Mouse (Mus musculus) cerebellum, postnatal 25 days (tissue): ENCODE results near the gene Samd15.
"Not testable (repeated sequence)": the region's sequence is repeated elsewhere in the genome, so short reads cannot be mapped to it uniquely, and the experiment has no call there.

Experiments used
- DNase-seq, 2 experiments: peaks; one replicate each; pipeline ENCODE4 v3.0.0; 2021; ENCODE audit warnings: mixed read lengths in 2 of 2

The Samd15 gene

DNA sequence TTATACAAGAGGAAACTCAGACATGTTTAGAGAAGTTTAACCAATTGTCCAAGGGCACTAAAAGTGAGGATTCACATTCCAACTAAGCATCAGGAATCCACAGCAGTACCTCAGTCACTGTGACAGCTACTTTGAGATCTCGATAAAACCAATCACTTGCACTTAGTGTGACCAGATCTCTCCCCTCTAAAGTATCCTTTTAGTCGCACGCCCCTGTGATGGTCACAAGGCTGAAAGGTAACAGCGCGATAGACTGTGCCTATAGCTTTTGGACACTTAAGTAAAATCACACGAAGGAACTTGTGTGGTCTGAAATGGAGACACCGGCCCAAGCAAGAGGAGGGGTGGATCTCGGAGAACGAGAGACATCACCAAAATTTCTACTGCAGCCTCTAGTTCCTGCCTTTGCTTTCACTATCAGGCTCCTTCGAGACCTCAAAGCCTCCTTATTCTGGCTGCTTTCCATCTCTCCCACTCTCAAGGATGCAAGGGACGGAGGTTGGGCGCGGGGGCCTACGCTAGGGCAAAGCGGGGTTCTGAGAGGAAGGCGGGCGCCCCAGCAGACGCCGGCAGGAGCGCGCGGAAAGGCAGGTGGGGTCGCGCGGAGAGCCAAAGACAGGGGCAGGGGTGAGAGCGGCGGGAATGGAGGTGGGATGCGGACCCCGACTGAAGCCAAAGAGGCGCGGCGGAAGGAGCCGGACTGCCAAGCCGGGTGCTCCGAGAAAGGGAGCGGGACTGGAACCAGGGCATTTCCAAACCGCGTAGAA lies at the start of gene Samd15:
Gene Samd15, plus strand, starts transcription at position 518 of the 767 bp plus-strand sequence.
- DNase-seq: peak; percentile 53 to 59

GRCm38 (mm10) chr12:87154448-87154847 lies 45.1 kb upstream of the Samd15 start:
- not testable (repeated sequence) for DNase-seq

GRCm38 (mm10) chr12:87157361-87157760 lies 42.2 kb upstream of the Samd15 start:
- DNase-seq: no peak

- no peak for DNase-seq
Measured at GRCm38 (mm10) chr12:87158099-87158498, 41.4 kb upstream of the Samd15 start.

DNA sequence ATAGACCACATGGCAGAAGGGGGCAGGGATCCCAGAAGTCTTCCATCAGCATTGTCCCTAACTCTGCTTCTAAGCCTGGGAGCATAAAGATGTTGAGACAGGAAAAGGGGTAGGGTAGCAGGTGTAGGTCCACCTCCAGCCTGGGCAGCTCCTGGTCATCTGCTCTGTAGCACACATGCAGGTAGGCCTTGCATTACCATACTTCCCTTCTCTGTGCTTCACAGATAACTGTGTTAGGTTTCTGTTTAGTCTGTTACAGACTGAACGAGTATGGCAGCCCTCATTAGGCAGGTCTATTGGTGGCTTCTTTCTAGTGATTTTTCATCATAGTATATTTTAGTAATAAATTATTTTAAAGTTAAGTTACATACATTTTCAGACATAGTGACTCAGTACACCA lies 39.2 kb upstream of the Samd15 start:
- DNase-seq: no peak

DNA sequence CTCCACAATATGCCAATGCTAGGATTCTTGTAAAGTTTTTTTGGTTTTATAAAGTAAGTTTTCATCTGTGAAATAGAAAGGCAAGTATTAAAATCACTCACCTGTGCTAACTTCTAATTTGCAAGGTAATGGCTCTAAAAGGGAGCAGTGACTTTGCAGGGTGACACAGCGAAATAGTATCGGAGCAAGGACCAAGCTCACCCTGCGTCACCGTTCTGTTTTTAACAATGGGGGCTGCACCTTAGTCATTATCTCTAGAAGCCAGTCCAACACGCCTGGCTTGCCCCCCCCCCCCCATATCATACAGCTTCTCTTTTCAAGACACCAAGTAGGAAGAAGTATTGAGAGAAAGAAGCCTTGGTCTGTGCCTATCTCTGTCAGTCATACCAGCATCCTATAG lies 38.7 kb upstream of the Samd15 start:
- DNase-seq: no peak

DNA sequence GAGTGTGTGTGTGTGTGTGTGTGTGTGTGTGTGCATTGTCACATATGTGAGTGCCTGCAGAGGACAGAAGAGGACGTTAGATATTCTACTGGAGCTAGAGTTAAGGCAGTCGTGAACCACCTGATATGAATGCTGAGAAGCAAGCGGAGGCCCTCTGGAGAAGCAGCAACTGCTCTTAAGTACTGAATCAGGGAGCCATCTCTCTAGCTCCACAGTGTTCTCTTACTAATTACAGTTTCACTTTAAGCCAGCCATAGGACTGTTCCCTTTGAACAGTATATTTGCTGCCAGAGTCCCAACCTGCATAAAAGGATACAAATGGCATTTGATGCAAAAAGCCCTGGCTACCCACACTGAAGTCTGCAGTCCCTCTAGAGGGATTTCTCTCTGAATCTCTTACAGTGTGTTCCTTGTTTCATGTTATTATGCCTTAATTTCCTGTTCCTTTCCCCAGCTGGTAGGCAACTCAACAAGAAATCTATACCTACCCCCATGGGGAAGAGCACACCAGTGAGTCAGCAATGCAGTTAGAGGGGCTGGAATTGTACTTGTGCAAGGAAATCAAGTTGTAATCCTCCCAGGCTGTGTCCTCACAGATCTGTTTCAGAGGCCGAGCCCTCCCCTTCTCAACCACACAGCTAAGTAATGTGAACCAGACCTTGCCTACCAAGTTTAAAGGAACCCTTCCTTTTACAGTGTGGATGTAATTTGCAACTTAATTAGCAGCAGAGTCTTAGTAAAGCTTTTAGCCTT lies 24.2 kb upstream of the Samd15 start:
- no peak for DNase-seq

DNA sequence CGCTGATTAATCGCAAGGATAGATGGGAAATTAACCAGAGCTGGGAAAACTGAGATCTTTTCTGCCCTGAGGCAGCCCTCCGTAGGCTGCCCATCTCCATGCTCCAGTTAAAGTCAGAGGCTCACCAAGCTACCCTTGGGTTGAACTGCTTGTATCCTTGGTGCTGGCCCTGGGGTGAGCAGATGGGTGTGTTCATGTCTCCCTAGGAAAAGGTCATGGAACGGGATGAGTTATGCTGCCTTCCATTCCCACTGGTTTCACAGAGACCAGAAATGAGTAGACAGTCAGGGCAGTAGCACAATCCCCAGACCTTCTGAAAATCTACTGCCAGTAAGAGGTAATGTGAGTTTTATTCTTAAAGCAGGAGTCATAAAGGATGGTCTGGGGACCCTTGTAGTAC lies 21.9 kb upstream of the Samd15 start:
- DNase-seq: no peak

DNA sequence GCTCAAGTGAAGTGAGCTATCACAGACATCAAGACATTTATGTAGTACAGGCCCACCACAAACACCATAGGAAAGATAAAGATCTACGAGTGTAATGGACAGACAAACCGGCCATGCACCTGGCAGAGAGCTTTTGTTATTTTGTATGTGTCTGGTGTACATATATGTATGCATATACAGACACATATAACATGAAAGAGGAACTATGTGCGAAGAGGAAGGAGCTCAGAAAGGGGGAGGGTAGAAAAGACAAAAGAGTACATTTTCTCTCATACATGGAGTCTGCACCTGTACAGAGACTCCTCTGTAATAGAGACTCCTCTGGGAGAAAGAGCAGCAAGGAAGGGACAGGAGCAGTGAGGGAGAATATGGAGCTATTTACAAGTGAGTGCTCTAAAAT lies 6.5 kb upstream of the Samd15 start:
- no peak for DNase-seq

GRCm38 (mm10) chr12:87195069-87195468 lies 4.5 kb upstream of the Samd15 start:
- no peak for DNase-seq

GRCm38 (mm10) chr12:87196310-87196709 lies 3.2 kb upstream of the Samd15 start:
- DNase-seq: no peak

DNA sequence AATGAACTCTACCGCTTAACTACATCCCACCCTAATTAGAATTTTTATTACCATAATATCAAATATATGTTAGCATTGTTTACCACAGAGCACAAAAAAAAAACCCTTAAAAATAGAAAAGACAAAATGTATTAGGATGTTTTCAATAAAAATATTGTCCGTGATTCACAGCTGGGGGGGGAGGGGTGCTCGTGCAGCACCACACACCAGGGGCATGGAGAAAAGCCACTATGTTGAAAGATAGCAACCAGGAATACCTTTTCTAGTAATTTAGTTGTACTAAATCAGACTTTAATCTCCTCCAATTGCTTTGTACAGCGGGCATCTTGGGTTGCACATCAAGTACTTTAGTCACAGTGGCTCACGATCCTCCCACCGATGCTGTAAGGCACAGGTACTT lies 731 bp upstream of the Samd15 start:
- no peak for DNase-seq

- DNase-seq: peak; percentile 81 to 89
Measured at GRCm38 (mm10) chr12:87199973-87200586, 557 bp downstream of the Samd15 start, which contains the start of gene Tmed8. Gene Tmed8 (minus strand): TSS chr12:87200454.

DNA sequence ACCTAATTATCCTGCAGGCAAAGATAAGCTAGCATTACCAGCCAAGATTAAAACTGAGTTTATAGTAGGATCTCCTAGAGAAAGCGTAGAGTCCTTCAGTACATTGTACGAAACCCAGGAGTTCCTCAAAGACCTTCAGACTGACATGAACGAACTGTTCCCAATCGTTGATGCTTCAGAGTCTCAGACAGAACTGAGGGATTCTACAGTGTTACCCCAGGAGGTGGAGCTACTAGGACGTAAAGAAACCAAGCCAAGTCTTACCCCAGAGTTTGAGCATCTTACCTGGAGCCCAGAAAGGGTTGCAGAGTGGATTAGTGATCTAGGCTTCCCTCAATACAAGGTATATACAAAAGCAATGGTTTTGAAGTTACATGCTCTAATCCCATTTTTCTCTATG lies 2.2 kb downstream of the Samd15 start:
- no peak for DNase-seq

- DNase-seq: not testable (repeated sequence)
Measured at GRCm38 (mm10) chr12:87205789-87206188, 6.3 kb downstream of the Samd15 start.

GRCm38 (mm10) chr12:87212844-87213606 lies 13.5 kb downstream of the Samd15 start:
- no peak for DNase-seq

DNA sequence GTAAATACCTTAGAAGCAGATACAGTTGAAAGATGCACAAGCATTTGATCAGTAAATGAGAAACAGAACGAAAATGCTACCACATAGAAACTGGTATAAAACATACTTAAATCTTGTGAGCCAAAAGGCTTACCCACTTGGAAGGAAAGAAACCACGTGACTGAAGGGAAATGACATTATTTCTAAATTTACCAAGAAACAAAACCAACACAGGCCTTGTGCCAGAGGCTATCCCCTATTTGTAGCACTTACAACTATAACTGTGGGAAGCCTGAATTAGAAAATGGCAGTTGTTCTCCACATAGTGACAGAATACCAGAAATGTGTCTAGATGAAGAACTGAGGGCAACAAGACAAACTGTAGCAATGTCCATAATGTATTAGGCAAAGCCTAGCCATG lies 16.5 kb downstream of the Samd15 start:
- DNase-seq: no peak

DNA sequence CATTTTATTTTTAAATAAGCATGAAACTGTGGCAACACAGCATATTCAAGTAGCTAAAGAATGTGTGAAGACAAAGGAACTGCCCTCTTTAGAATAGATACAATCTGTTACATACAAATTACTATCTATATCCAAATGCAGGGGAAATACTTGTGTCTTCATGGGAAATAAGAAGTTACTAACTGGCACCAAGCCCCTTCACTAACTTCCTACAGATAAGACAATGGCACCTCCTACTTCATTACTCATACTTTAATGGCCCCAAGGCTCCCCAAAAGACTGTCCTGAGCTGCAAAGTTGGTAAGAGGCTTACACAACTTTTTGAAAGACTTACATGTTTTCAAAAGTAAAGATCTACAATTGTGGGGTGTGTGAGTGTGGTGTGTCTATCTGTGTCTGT lies 18.1 kb downstream of the Samd15 start:
- DNase-seq: no peak

GRCm38 (mm10) chr12:87219362-87219761 lies 19.8 kb downstream of the Samd15 start:
- peak in 1 of 2 experiments; percentile 39 for DNase-seq

GRCm38 (mm10) chr12:87224950-87225349 lies 25.4 kb downstream of the Samd15 start:
- no peak for DNase-seq

- no peak for DNase-seq
Measured at GRCm38 (mm10) chr12:87226801-87227200, 27.3 kb downstream of the Samd15 start.

DNA sequence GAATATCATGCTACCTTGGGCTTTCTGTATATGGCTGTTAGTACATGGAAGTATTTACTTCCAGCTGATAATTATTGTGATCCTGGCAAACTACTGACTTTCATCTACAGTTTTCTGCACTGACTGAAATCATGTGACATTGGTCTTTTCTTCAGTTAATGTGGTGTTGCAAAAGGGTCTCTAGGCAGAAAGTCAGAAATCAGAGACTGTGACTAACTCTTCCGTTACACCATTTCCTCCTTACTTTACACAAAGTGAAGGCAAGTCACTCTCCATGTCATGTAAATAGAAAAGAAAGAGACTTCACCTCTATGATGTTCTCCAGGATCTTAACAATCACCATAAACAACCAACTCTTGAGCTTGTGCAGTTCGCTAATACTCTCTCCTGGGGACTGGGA lies 30.1 kb downstream of the Samd15 start:
- no peak for DNase-seq

GRCm38 (mm10) chr12:87230379-87230895 lies 30.9 kb downstream of the Samd15 start:
- no peak for DNase-seq
